Mouse (Mus musculus) midbrain, embryonic 13.5 days (tissue): ENCODE results near the gene Tab3. TPM values are rescaled to one million over a fixed set of nuclear protein-coding genes. Genes with fewer than 3 reads are reported as not detected.

Source experiments
- ATAC-seq: fragments of 200-750 bp; cut with Nextera tagmentation; 2 replicates; pipeline ENCODE4 v1.8.0; 2017; ENCODE audit warnings: mild to moderate bottlenecking, moderate TSS enrichment, moderate library complexity
- H3K27ac ChIP-seq: fragments of 300-500 bp; sonication (generic); 2 replicates; pipeline ENCODE4 v1.5.1; 2015; ENCODE audit warnings: inconsistent platforms, mild to moderate bottlenecking, moderate library complexity
- H3K27me3 ChIP-seq: fragments of 300-500 bp; sonication (generic); 2 replicates; pipeline ENCODE4 v1.6.1; 2015; ENCODE audit warnings: mild to moderate bottlenecking, inconsistent platforms
- H3K36me3 ChIP-seq: fragments of 300-500 bp; sonication (generic); 2 replicates; pipeline ENCODE4 v1.6.1; 2015; ENCODE audit warnings: mild to moderate bottlenecking, inconsistent platforms
- H3K4me1 ChIP-seq: fragments of 300-500 bp; sonication (generic); replicated peaks from 2 replicates; pipeline ENCODE4 v1.6.1; 2015; ENCODE audit warnings: inconsistent platforms
- H3K4me2 ChIP-seq: fragments of 300-500 bp; sonication (generic); replicated peaks from 2 replicates; pipeline ENCODE4 v1.6.1; 2015; ENCODE audit warnings: moderate library complexity, mild to moderate bottlenecking, inconsistent platforms
- H3K4me3 ChIP-seq: fragments of 300-500 bp; sonication (generic); replicated peaks from 2 replicates; pipeline ENCODE4 v1.5.1; 2015; ENCODE audit warnings: mild to moderate bottlenecking, inconsistent platforms
- H3K9ac ChIP-seq: fragments of 300-500 bp; sonication (generic); replicated peaks from 2 replicates; pipeline ENCODE4 v1.6.1; 2015; ENCODE audit warnings: mild to moderate bottlenecking, inconsistent platforms
- H3K9me3 ChIP-seq: fragments of 300-500 bp; sonication (generic); 2 replicates; pipeline ENCODE4 v1.6.1; 2016; ENCODE audit warnings: mild to moderate bottlenecking, inconsistent platforms
- WGBS: fragments of 180-500 bp; shearing (Covaris S2); methylation state at CpG from one replicate; pipeline ENCODE4 v1.1.7; 2015; 5-methylcytosine and 5-hydroxymethylcytosine counted together
- microRNA-seq: library from miRNA; unstranded; fragments of <30 nt; microRNA quantifications from one replicate; pipeline ENCODE4, GENCODE M21; 2016
- polyA plus RNA-seq: library from polyadenylated mRNA; unstranded; fragments of >200 nt; fragmentation: Nextera tagmentation; extraction: Ambion mirVana; gene quantifications from 2 replicates; pipeline ENCODE4 v1.2.1, GENCODE M21; 2015

Gene Tab3
- polyA plus RNA-seq, 1 experiment from 2014 or later = 6.6 TPM

GRCm38 (mm10) chrX:85676808-85677207 lies 103.0 kb downstream of the Tab3 start:
- Histone ChIP-seq H3K36me3 (no peaks in the 10 kb centered on the region), H3K27me3 (no peaks in the 10 kb centered on the region), H3K9ac (no peak overlapping the region), H3K4me2 (no peak overlapping the region), H3K9me3 (no peaks in the 10 kb centered on the region), H3K27ac (no peak overlapping the region), H3K4me1 (no peaks in the 10 kb centered on the region), H3K4me3 (no peak overlapping the region)
- no peak for ATAC-seq
- WGBS = 22% methylated on average over 7 of the region's 7 CpGs

GRCm38 (mm10) chrX:85682125-85682524 lies 108.3 kb downstream of the Tab3 start:
- Histone ChIP-seq H3K27ac (no peak overlapping the region), H3K9ac (no peak overlapping the region), H3K4me3 (no peak overlapping the region), H3K4me1 (no peaks in the 10 kb centered on the region), H3K4me2 (no peak overlapping the region), H3K27me3 (no peaks in the 10 kb centered on the region), H3K9me3 (no peaks in the 10 kb centered on the region), H3K36me3 (no peaks in the 10 kb centered on the region)
- WGBS = 66% methylated on average over 1 of the region's 1 CpGs
- ATAC-seq = no peak

- Histone ChIP-seq H3K27me3 (no peaks in the 10 kb centered on the region), H3K27ac (no peak overlapping the region), H3K4me2 (no peak overlapping the region), H3K4me3 (no peak overlapping the region), H3K36me3 (no peaks in the 10 kb centered on the region), H3K9me3 (no peaks in the 10 kb centered on the region), H3K9ac (no peak overlapping the region), H3K4me1 (no peaks in the 10 kb centered on the region)
- ATAC-seq = no peak
- 48% methylated on average over 2 of the region's 2 CpGs for WGBS
These were observed 109.9 kb downstream of the Tab3 start for GRCm38 (mm10) chrX:85683723-85684122.

Small RNA genes within 50 kb of the gene (microRNA-seq; reads per million reads assigned to microRNA genes)
- not detected for gene Gm44378

Other genes with a start within 250 kb of the Tab3 start
- gene Gk, start 202.8 kb downstream of the Tab3 start, polyA plus RNA-seq = 7.8 and 8.0 TPM in 2 replicates